Mouse (Mus musculus): ENCODE results near the gene Fam213a. TPM values are rescaled to one million over a fixed set of nuclear protein-coding genes. Genes with fewer than 3 reads are reported as not detected.

The Fam213a gene
- polyA plus RNA-seq, 1 experiment from 2014 or later = 76.2 TPM

GRCm38 (mm10) chr14:40958083-40958985 is 55.3 kb downstream of the Fam213a start:
- peaks cover 82% of the 10 kb centered on the region for H3K4me1 ChIP-seq
- no peak overlapping the region for H3K9ac ChIP-seq (replicated peaks)

GRCm38 (mm10) chr14:40957607-40958006 is 56.0 kb downstream of the Fam213a start:
- Histone ChIP-seq H3K9ac (replicated peaks) (no peak overlapping the region), H3K4me1 (peaks cover 82% of the 10 kb centered on the region), H3K4me2 (replicated peaks) (no peak overlapping the region), H3K36me3 (no peaks in the 10 kb centered on the region), H3K9me3 (no peaks in the 10 kb centered on the region), H3K27me3 (no peaks in the 10 kb centered on the region), H3K27ac (replicated peaks) (peak overlapping the region; percentile 95), H3K4me3 (no peak overlapping the region)
- WGBS = 21% methylated on average over 3 of the region's 3 CpGs
- no peak for ATAC-seq (replicated peaks)

More at GRCm38 (mm10) chr14:40958083-40958985, 55.3 kb downstream of the Fam213a start:
- no peaks in the 10 kb centered on the region for H3K27me3 ChIP-seq
- peak overlapping the region; percentile 95 for H3K27ac ChIP-seq (replicated peaks)
- no peak for ATAC-seq (replicated peaks)
- H3K9me3 ChIP-seq = no peaks in the 10 kb centered on the region
- no peak overlapping the region for H3K4me3 ChIP-seq
- H3K4me2 ChIP-seq (replicated peaks) = no peak overlapping the region
- 20% methylated on average over 4 of the region's 4 CpGs for WGBS
- no peaks in the 10 kb centered on the region for H3K36me3 ChIP-seq

GRCm38 (mm10) chr14:40956252-40957146 is 57.1 kb downstream of the Fam213a start:
- Histone ChIP-seq H3K27ac (replicated peaks) (peak overlapping the region; percentile 95), H3K27me3 (no peaks in the 10 kb centered on the region), H3K4me1 (peaks cover 77% of the 10 kb centered on the region), H3K36me3 (no peaks in the 10 kb centered on the region), H3K9me3 (no peaks in the 10 kb centered on the region), H3K9ac (replicated peaks) (peak overlapping the region; percentile 42; the same call in 1 of the 2 replicates), H3K4me3 (0 out of 2 replicates have a peak overlapping the region, but pooled peaks have one; percentile 3), H3K4me2 (replicated peaks) (peak overlapping the region; percentile 26)
- peak; percentile 76 for ATAC-seq (replicated peaks)
- 21% methylated on average over 13 of the region's 13 CpGs for WGBS

GRCm38 (mm10) chr14:40955596-40956251 is 57.9 kb downstream of the Fam213a start:
- peaks cover 77% of the 10 kb centered on the region for H3K4me1 ChIP-seq
- ATAC-seq (replicated peaks) = peak; percentile 76
- no peaks in the 10 kb centered on the region for H3K27me3 ChIP-seq
- H3K4me3 ChIP-seq = peak overlapping the region; percentile 3; the same call in 1 of the 2 replicates
- H3K27ac ChIP-seq (replicated peaks) = peak overlapping the region; percentile 95
- peak overlapping the region; percentile 26 for H3K4me2 ChIP-seq (replicated peaks)
- H3K9me3 ChIP-seq = no peaks in the 10 kb centered on the region
- no peaks in the 10 kb centered on the region for H3K36me3 ChIP-seq
- H3K9ac ChIP-seq (replicated peaks) = peak overlapping the region; percentile 42
- WGBS = 2% methylated on average over 10 of the region's 10 CpGs

- no peaks in the 10 kb centered on the region for H3K27me3 ChIP-seq
- peak overlapping the region; percentile 95 for H3K27ac ChIP-seq (replicated peaks)
- H3K4me3 ChIP-seq = no peak overlapping the region
- ATAC-seq (replicated peaks) = no peak
- H3K9me3 ChIP-seq = no peaks in the 10 kb centered on the region
- peaks cover 79% of the 10 kb centered on the region for H3K4me1 ChIP-seq
- no peak overlapping the region for H3K9ac ChIP-seq (replicated peaks)
- H3K36me3 ChIP-seq = no peaks in the 10 kb centered on the region
- H3K4me2 ChIP-seq (replicated peaks) = no peak overlapping the region
- 45% methylated on average over 1 of the region's 1 CpGs for WGBS
These were observed 58.4 kb downstream of the Fam213a start for GRCm38 (mm10) chr14:40955146-40955545.

- H3K9me3 ChIP-seq = no peaks in the 10 kb centered on the region
- ATAC-seq (replicated peaks) = no peak
- H3K4me2 ChIP-seq (replicated peaks) = no peak overlapping the region
- H3K9ac ChIP-seq (replicated peaks) = no peak overlapping the region
- WGBS = 78% methylated on average over 5 of the region's 5 CpGs
- H3K4me1 ChIP-seq = peaks cover 79% of the 10 kb centered on the region
- H3K36me3 ChIP-seq = no peaks in the 10 kb centered on the region
- H3K27me3 ChIP-seq = no peaks in the 10 kb centered on the region
- peak overlapping the region; percentile 66 for H3K27ac ChIP-seq (replicated peaks)
- no peak overlapping the region for H3K4me3 ChIP-seq
These were observed 60.2 kb downstream of the Fam213a start for GRCm38 (mm10) chr14:40953381-40953780.

GRCm38 (mm10) chr14:40952715-40953114 is 60.9 kb downstream of the Fam213a start:
- Histone ChIP-seq H3K4me2 (replicated peaks) (no peak overlapping the region), H3K9me3 (no peaks in the 10 kb centered on the region), H3K27ac (replicated peaks) (peak overlapping the region; percentile 66), H3K4me3 (no peak overlapping the region), H3K27me3 (no peaks in the 10 kb centered on the region), H3K36me3 (no peaks in the 10 kb centered on the region), H3K4me1 (peaks cover 72% of the 10 kb centered on the region), H3K9ac (replicated peaks) (no peak overlapping the region)
- ATAC-seq (replicated peaks) = no peak
- 63% methylated on average over 2 of the region's 2 CpGs for WGBS

GRCm38 (mm10) chr14:40952301-40952700 is 61.3 kb downstream of the Fam213a start:
- H3K4me1 ChIP-seq = peaks cover 68% of the 10 kb centered on the region

GRCm38 (mm10) chr14:40949730-40950614 is 63.6 kb downstream of the Fam213a start:
- H3K4me3 ChIP-seq = no peak overlapping the region
- no peaks in the 10 kb centered on the region for H3K9me3 ChIP-seq
- no peak for ATAC-seq (replicated peaks)
- H3K9ac ChIP-seq (replicated peaks) = no peak overlapping the region
- no peaks in the 10 kb centered on the region for H3K36me3 ChIP-seq
- H3K4me1 ChIP-seq = peaks cover 45% of the 10 kb centered on the region
- WGBS = 73% methylated on average over 7 of the region's 7 CpGs
- H3K4me2 ChIP-seq (replicated peaks) = no peak overlapping the region
- peak overlapping the region; percentile 41; the same call in 1 of the 2 replicates for H3K27ac ChIP-seq (replicated peaks)
- no peaks in the 10 kb centered on the region for H3K27me3 ChIP-seq

More at GRCm38 (mm10) chr14:40952301-40952700, 61.3 kb downstream of the Fam213a start:
- 82% methylated on average over 3 of the region's 3 CpGs for WGBS
- Histone ChIP-seq H3K9me3 (no peaks in the 10 kb centered on the region), H3K27ac (replicated peaks) (peak overlapping the region; percentile 58; the same call in 1 of the 2 replicates), H3K36me3 (no peaks in the 10 kb centered on the region), H3K27me3 (no peaks in the 10 kb centered on the region), H3K4me3 (no peak overlapping the region), H3K4me2 (replicated peaks) (no peak overlapping the region), H3K9ac (replicated peaks) (no peak overlapping the region)
- no peak for ATAC-seq (replicated peaks)

- H3K36me3 ChIP-seq = no peaks in the 10 kb centered on the region
- H3K4me3 ChIP-seq = no peak overlapping the region
- no peaks in the 10 kb centered on the region for H3K9me3 ChIP-seq
- H3K9ac ChIP-seq (replicated peaks) = no peak overlapping the region
- H3K27me3 ChIP-seq = no peaks in the 10 kb centered on the region
- no peak overlapping the region for H3K4me2 ChIP-seq (replicated peaks)
- 30% methylated on average over 3 of the region's 3 CpGs for WGBS
- H3K27ac ChIP-seq (replicated peaks) = peak overlapping the region; percentile 41
- H3K4me1 ChIP-seq = peaks cover 38% of the 10 kb centered on the region
- no peak for ATAC-seq (replicated peaks)
These were observed 64.5 kb downstream of the Fam213a start for GRCm38 (mm10) chr14:40949047-40949446.

- Histone ChIP-seq H3K27ac (replicated peaks) (peak overlapping the region; percentile 41), H3K27me3 (no peaks in the 10 kb centered on the region), H3K9me3 (no peaks in the 10 kb centered on the region), H3K4me1 (peaks cover 33% of the 10 kb centered on the region), H3K36me3 (no peaks in the 10 kb centered on the region), H3K4me2 (replicated peaks) (no peak overlapping the region), H3K9ac (replicated peaks) (no peak overlapping the region), H3K4me3 (no peak overlapping the region)
- no peak for ATAC-seq (replicated peaks)
- WGBS = 93% methylated on average over 5 of the region's 5 CpGs
These were observed 65.1 kb downstream of the Fam213a start for GRCm38 (mm10) chr14:40948522-40948921.
